Mouse (Mus musculus) stomach, embryonic 14.5 days (tissue): Measurements from ENCODE around the gene Ctrb1. TPM values are rescaled to one million over a fixed set of nuclear protein-coding genes. Genes with fewer than 3 reads are reported as not detected.

Experiments
- ATAC-seq: fragments of 200-750 bp; cut with Nextera tagmentation; 2 replicates; pipeline ENCODE4 v1.8.0; 2017; ENCODE audit warnings: low read depth, moderate TSS enrichment; ENCODE audit not compliant: insufficient number of reproducible peaks, insufficient read depth, low FRiP score
- H3K27ac ChIP-seq: fragments of 300-500 bp; sonication (generic); 2 replicates; pipeline ENCODE4 v1.5.1; 2014; ENCODE audit warnings: mild to moderate bottlenecking, low read length, moderate library complexity, mixed read lengths
- H3K27me3 ChIP-seq: fragments of 300-500 bp; sonication (generic); 2 replicates; pipeline ENCODE4 v1.6.1; 2014; ENCODE audit warnings: low read length, control low read depth, mixed read lengths; ENCODE audit not compliant: control insufficient read depth, insufficient read depth
- H3K36me3 ChIP-seq: fragments of 300-500 bp; sonication (generic); 2 replicates; pipeline ENCODE4 v1.6.1; 2014; ENCODE audit warnings: mild to moderate bottlenecking, control low read depth, low read length, moderate library complexity, mixed read lengths; ENCODE audit not compliant: control insufficient read depth, insufficient read depth
- H3K4me1 ChIP-seq: fragments of 300-500 bp; sonication (generic); 2 replicates; pipeline ENCODE4 v1.6.1; 2014; ENCODE audit warnings: low read length, control low read depth, mixed read lengths; ENCODE audit not compliant: control insufficient read depth, insufficient read depth
- H3K4me2 ChIP-seq: fragments of 300-500 bp; sonication (generic); replicated peaks from 2 replicates; pipeline ENCODE4 v1.6.1; 2014; ENCODE audit warnings: low read depth, low read length, control low read depth
- H3K4me3 ChIP-seq: fragments of 300-500 bp; sonication (generic); 2 replicates; pipeline ENCODE4 v1.5.1; 2014; ENCODE audit warnings: low read depth, low read length, control low read depth
- H3K9ac ChIP-seq: fragments of 300-500 bp; sonication (generic); replicated peaks from 2 replicates; pipeline ENCODE4 v1.6.1; 2014; ENCODE audit warnings: low read depth, mild to moderate bottlenecking, control low read depth, low read length, moderate library complexity, mixed read lengths
- H3K9me3 ChIP-seq: fragments of 300-500 bp; sonication (generic); 2 replicates; pipeline ENCODE4 v1.6.1; 2016; ENCODE audit warnings: low read depth, low read length, control low read depth; ENCODE audit not compliant: control insufficient read depth
- WGBS: fragments of 180-500 bp; shearing (Covaris S2); extraction: QIAGEN DNeasy Blood & Tissue Kit; methylation state at CpG from one replicate; pipeline ENCODE4 v1.1.7; 2014; 5-methylcytosine and 5-hydroxymethylcytosine counted together
- polyA plus RNA-seq: library from polyadenylated mRNA; unstranded; fragments of >200 nt; fragmentation: Nextera tagmentation; extraction: Ambion mirVana; gene quantifications from 2 replicates; pipeline ENCODE4 v1.2.1, GENCODE M21; 2014

The Ctrb1 gene
- polyA plus RNA-seq, 1 experiment from 2014 or later: not detected

GRCm38 (mm10) chr8:111714295-111714694, 23.5 kb upstream of the Ctrb1 start:
- Histone ChIP-seq H3K9me3 (no peaks in the 10 kb centered on the region), H3K36me3 (peaks cover 55% of the 10 kb centered on the region), H3K4me1 (peaks cover 27% of the 10 kb centered on the region), H3K4me3 (no peak overlapping the region), H3K27ac (no peak overlapping the region), H3K4me2 (no peak overlapping the region), H3K9ac (no peak overlapping the region), H3K27me3 (no peaks in the 10 kb centered on the region)
- WGBS: 95% methylated on average over 12 of the region's 12 CpGs
- no peak for ATAC-seq

DNA sequence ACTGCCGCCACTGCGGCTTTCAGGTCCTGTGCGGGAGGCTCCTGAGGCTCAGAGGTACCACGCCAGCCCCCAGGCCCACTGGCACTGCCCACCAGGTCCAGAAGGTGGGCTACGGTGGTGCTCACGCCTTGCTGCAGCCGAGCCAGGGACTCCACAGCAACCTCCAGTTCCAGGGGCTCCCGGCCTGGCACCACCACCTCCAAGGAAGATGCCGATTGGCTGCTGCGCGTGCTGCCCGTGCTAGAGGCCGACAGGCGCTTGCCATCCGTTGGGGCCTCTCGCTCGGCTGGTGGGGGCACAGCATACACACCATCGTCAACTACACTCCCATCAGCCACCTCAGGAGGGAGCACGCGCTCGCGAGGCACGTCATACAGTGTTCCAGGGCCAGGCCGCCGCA, 23.0 kb upstream of the Ctrb1 start:
- no peaks in the 10 kb centered on the region for H3K9me3 ChIP-seq
- no peak overlapping the region for H3K27ac ChIP-seq
- H3K27me3 ChIP-seq: no peaks in the 10 kb centered on the region
- peaks cover 59% of the 10 kb centered on the region for H3K36me3 ChIP-seq
- no peak overlapping the region for H3K9ac ChIP-seq
- ATAC-seq: no peak
- peaks cover 26% of the 10 kb centered on the region for H3K4me1 ChIP-seq
- H3K4me3 ChIP-seq: no peak overlapping the region
- WGBS: 92% methylated on average over 25 of the region's 25 CpGs
- no peak overlapping the region for H3K4me2 ChIP-seq

DNA sequence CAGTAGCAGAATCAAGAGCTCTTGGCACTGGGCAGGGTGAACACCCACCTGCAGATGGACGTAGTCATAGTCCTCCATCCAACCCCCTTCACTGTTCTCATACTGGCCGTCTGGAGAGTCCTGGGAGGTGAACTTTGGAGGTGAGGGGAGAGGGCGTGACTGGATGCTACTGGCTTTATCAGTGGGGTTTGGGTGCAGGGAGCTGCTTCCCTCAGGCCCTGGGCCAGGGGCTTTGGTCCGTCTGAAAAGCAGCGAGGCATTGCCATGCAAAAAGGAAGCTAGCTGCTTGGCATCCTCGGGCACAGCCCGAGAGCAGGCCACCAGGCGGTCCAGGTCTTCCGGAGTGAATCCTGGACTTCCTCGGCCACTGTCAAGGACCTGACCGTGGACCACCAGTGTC, 22.5 kb upstream of the Ctrb1 start:
- H3K9me3 ChIP-seq: no peaks in the 10 kb centered on the region
- H3K27me3 ChIP-seq: no peaks in the 10 kb centered on the region
- H3K36me3 ChIP-seq: peaks cover 59% of the 10 kb centered on the region
- no peak overlapping the region for H3K27ac ChIP-seq
- WGBS: 89% methylated on average over 11 of the region's 11 CpGs
- no peak for ATAC-seq
- no peak overlapping the region for H3K4me2 ChIP-seq
- H3K4me1 ChIP-seq: peaks cover 24% of the 10 kb centered on the region
- H3K9ac ChIP-seq: no peak overlapping the region
- H3K4me3 ChIP-seq: no peak overlapping the region

- Histone ChIP-seq H3K27ac (no peak overlapping the region), H3K4me1 (peaks cover 17% of the 10 kb centered on the region), H3K4me2 (no peak overlapping the region), H3K9me3 (no peaks in the 10 kb centered on the region), H3K9ac (no peak overlapping the region), H3K4me3 (no peak overlapping the region), H3K27me3 (no peaks in the 10 kb centered on the region), H3K36me3 (peaks cover 55% of the 10 kb centered on the region)
- ATAC-seq: no peak
- 71% methylated on average over 6 of the region's 6 CpGs for WGBS
Observed at GRCm38 (mm10) chr8:111712588-111712987, 21.8 kb upstream of the Ctrb1 start.

- Histone ChIP-seq H3K4me1 (peaks cover 14% of the 10 kb centered on the region), H3K27me3 (no peaks in the 10 kb centered on the region), H3K36me3 (peaks cover 55% of the 10 kb centered on the region), H3K4me3 (no peak overlapping the region), H3K27ac (no peak overlapping the region), H3K4me2 (no peak overlapping the region), H3K9me3 (no peaks in the 10 kb centered on the region), H3K9ac (no peak overlapping the region)
- no peak for ATAC-seq
- WGBS: 70% methylated on average over 9 of the region's 9 CpGs
Observed at GRCm38 (mm10) chr8:111712135-111712534, 21.3 kb upstream of the Ctrb1 start.

GRCm38 (mm10) chr8:111710777-111711485, 20.1 kb upstream of the Ctrb1 start:
- Histone ChIP-seq H3K27me3 (no peaks in the 10 kb centered on the region), H3K9me3 (no peaks in the 10 kb centered on the region), H3K4me2 (no peak overlapping the region), H3K36me3 (peaks cover 55% of the 10 kb centered on the region), H3K27ac (no peak overlapping the region), H3K4me1 (0 out of 2 replicates have a peak, but pooled peaks cover 2% of the 10 kb centered on the region), H3K9ac (no peak overlapping the region), H3K4me3 (no peak overlapping the region)
- WGBS: 93% methylated on average over 20 of the region's 20 CpGs
- ATAC-seq: no peak

GRCm38 (mm10) chr8:111709223-111709622, 18.4 kb upstream of the Ctrb1 start:
- Histone ChIP-seq H3K36me3 (peaks cover 41% of the 10 kb centered on the region), H3K4me3 (no peak overlapping the region), H3K27me3 (no peaks in the 10 kb centered on the region), H3K4me2 (no peak overlapping the region), H3K27ac (peak overlapping the region; percentile 63), H3K4me1 (0 out of 2 replicates have a peak, but pooled peaks cover 2% of the 10 kb centered on the region), H3K9me3 (no peaks in the 10 kb centered on the region), H3K9ac (no peak overlapping the region)
- 83% methylated on average over 1 of the region's 1 CpGs for WGBS
- ATAC-seq: no peak

DNA sequence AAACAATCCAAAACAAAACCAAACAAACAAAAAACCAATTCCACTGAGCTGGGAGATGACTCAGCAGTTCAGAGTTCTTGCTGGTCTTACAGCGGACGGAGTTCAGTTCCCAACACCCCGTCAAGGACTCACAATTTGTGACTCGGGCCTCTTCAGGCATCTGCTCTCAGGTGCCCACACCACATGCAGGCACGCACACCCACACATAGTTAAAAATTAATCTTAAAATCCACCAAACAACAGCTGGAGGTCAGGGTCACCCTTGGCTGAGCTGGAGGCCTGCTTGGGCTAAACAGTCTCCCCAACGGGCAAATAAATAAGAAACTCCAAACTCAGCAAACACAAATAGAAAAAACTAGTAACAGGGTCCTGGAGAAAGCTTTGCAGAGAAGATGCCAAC, 17.5 kb upstream of the Ctrb1 start:
- no peaks in the 10 kb centered on the region for H3K9me3 ChIP-seq
- peaks cover 32% of the 10 kb centered on the region for H3K36me3 ChIP-seq
- no peak overlapping the region for H3K4me3 ChIP-seq
- no peak overlapping the region for H3K4me2 ChIP-seq
- no peak overlapping the region for H3K9ac ChIP-seq
- H3K27ac ChIP-seq: peak overlapping the region; percentile 63; the same call in 1 of the 2 replicates
- H3K4me1 ChIP-seq: 0 out of 2 replicates have a peak, but pooled peaks cover 2% of the 10 kb centered on the region
- no peak for ATAC-seq
- WGBS: 64% methylated on average over 6 of the region's 6 CpGs
- no peaks in the 10 kb centered on the region for H3K27me3 ChIP-seq

- H3K36me3 ChIP-seq: peaks cover 9% of the 10 kb centered on the region
- peak overlapping the region; percentile 64 for H3K27ac ChIP-seq
- ATAC-seq: no peak
- 0 out of 2 replicates have a peak, but pooled peaks cover 2% of the 10 kb centered on the region for H3K4me1 ChIP-seq
- no peaks in the 10 kb centered on the region for H3K27me3 ChIP-seq
- no peak overlapping the region for H3K4me3 ChIP-seq
- H3K4me2 ChIP-seq: no peak overlapping the region
- H3K9me3 ChIP-seq: no peaks in the 10 kb centered on the region
- no peak overlapping the region for H3K9ac ChIP-seq
- WGBS: 62% methylated on average over 5 of the region's 5 CpGs
Observed at GRCm38 (mm10) chr8:111705699-111706098, 14.9 kb upstream of the Ctrb1 start.
